Mouse (Mus musculus) limb, embryonic 14.5 days (tissue): ENCODE data around the gene Mb. TPM values are rescaled to one million over a fixed set of nuclear protein-coding genes. Genes with fewer than 3 reads are reported as not detected.

Experiments
- ATAC-seq: fragments of 200-750 bp; cut with Nextera tagmentation; 2 replicates; pipeline ENCODE4 v1.8.0; 2017; ENCODE audit warnings: low read depth, moderate number of reproducible peaks, moderate TSS enrichment; ENCODE audit not compliant: low FRiP score
- DNase-seq: peaks from one replicate; pipeline ENCODE4 v3.0.0-alpha.2; 2015; ENCODE audit warnings: low spot score
- H3K27ac ChIP-seq: fragments of 300-500 bp; sonication (generic); replicated peaks from 2 replicates; pipeline ENCODE4 v1.5.1; 2014; ENCODE audit warnings: low read depth, mild to moderate bottlenecking, low read length, moderate library complexity, mixed read lengths
- H3K27me3 ChIP-seq: fragments of 300-500 bp; sonication (generic); 2 replicates; pipeline ENCODE4 v1.6.1; 2014; ENCODE audit warnings: low read length, mixed read lengths; ENCODE audit not compliant: control insufficient read depth, insufficient read depth
- H3K36me3 ChIP-seq: fragments of 300-500 bp; sonication (generic); 2 replicates; pipeline ENCODE4 v1.6.1; 2014; ENCODE audit warnings: mild to moderate bottlenecking, low read length, moderate library complexity, mixed read lengths; ENCODE audit not compliant: control insufficient read depth, insufficient read depth
- H3K4me1 ChIP-seq: fragments of 300-500 bp; sonication (generic); 2 replicates; pipeline ENCODE4 v1.6.1; 2014; ENCODE audit warnings: antibody characterized with exemption, low read length, mixed read lengths; ENCODE audit not compliant: control insufficient read depth, insufficient read depth
- H3K4me2 ChIP-seq: fragments of 300-500 bp; sonication (generic); replicated peaks from 2 replicates; pipeline ENCODE4 v1.6.1; 2014; ENCODE audit warnings: low read depth, mild to moderate bottlenecking, low read length, moderate library complexity; ENCODE audit not compliant: severe bottlenecking
- H3K4me3 ChIP-seq: fragments of 300-500 bp; sonication (generic); replicated peaks from 2 replicates; pipeline ENCODE4 v1.5.1; 2014; ENCODE audit warnings: low read length
- H3K9ac ChIP-seq: fragments of 300-500 bp; sonication (generic); 2 replicates; pipeline ENCODE4 v1.6.1; 2014; ENCODE audit warnings: mild to moderate bottlenecking, low read depth, low read length, moderate library complexity; ENCODE audit not compliant: severe bottlenecking
- H3K9me3 ChIP-seq: fragments of 300-500 bp; sonication (generic); 2 replicates; pipeline ENCODE4 v1.6.1; 2016; ENCODE audit warnings: low read length; ENCODE audit not compliant: control insufficient read depth
- POLR2A ChIP-seq: fragments of 200-500 bp; IDR thresholded peaks from 2 replicates; pipeline ENCODE4 v1.8.0; 2012; ENCODE audit warnings: inconsistent platforms, mild to moderate bottlenecking, moderate library complexity, borderline replicate concordance; ENCODE audit not compliant: insufficient read depth, insufficient read length; ENCODE audit errors: extremely low read depth
- WGBS: fragments of 180-500 bp; shearing (Covaris S2); extraction: QIAGEN DNeasy Blood & Tissue Kit; methylation state at CpG from one replicate; pipeline ENCODE4 v1.1.7; 2014; 5-methylcytosine and 5-hydroxymethylcytosine counted together
- polyA plus RNA-seq, 2 experiments: library from polyadenylated mRNA; depleted of rRNA in 1 of 2; stranded (reverse) in 1 of 2; unstranded in 1 of 2; fragments of >200 nt; fragmentation: Nextera tagmentation in 1 of 2; extraction: Ambion mirVana in 1 of 2; gene quantifications; 2 replicates each; pipeline versions ENCODE4 v1.2.1 to v1.2.3; 2012 to 2014

Mb gene
- polyA plus RNA-seq (2012; rRNA removed) = 10.4 and 12.0 TPM in 2 replicates
- polyA plus RNA-seq (2014; fragmentation: Nextera tagmentation; extraction: Ambion mirVana) = 10.9 and 12.0 TPM in 2 replicates

GRCm38 (mm10) chr15:77050570-77050969 lies at the start of gene Mb:
TSS of gene Mb (minus strand) at chr15:77050670.
- no peak within 1 kb of the TSS for H3K4me3 ChIP-seq
- H3K27me3 ChIP-seq = no peaks in the 10 kb centered on the region
- H3K9ac ChIP-seq = no peak within 1 kb of the TSS
- ATAC-seq (no peak), DNase-seq (no peak)
- TF ChIP-seq POLR2A = no peak
- H3K27ac ChIP-seq = no peak within 1 kb of the TSS
- no peaks in the 10 kb centered on the region for H3K9me3 ChIP-seq
- H3K36me3 ChIP-seq = no peaks in the 10 kb centered on the region
- no peaks in the 10 kb centered on the region for H3K4me1 ChIP-seq
- no peak within 1 kb of the TSS for H3K4me2 ChIP-seq
- 90% methylated on average over 10 of the region's 10 CpGs for WGBS

- no peak for DNase-seq
- 39% methylated on average over 3 of the region's 3 CpGs for WGBS
- H3K9ac ChIP-seq = no peak overlapping the region
- TF ChIP-seq POLR2A = no peak
- H3K4me3 ChIP-seq = no peak overlapping the region
- H3K4me1 ChIP-seq = no peaks in the 10 kb centered on the region
- ATAC-seq = no peak
- H3K4me2 ChIP-seq = no peak overlapping the region
- no peak overlapping the region for H3K27ac ChIP-seq
- peaks cover 69% of the 10 kb centered on the region for H3K36me3 ChIP-seq
- no peaks in the 10 kb centered on the region for H3K27me3 ChIP-seq
- H3K9me3 ChIP-seq = no peaks in the 10 kb centered on the region
These were observed 49.3 kb upstream of the Mb start for GRCm38 (mm10) chr15:77099756-77100155.

GRCm38 (mm10) chr15:77097358-77097757 lies 46.9 kb upstream of the Mb start:
- TF ChIP-seq POLR2A = no peak
- Histone ChIP-seq H3K4me1 (no peaks in the 10 kb centered on the region), H3K27me3 (no peaks in the 10 kb centered on the region), H3K4me2 (no peak overlapping the region), H3K36me3 (peaks cover 84% of the 10 kb centered on the region), H3K4me3 (no peak overlapping the region), H3K27ac (no peak overlapping the region), H3K9ac (no peak overlapping the region), H3K9me3 (no peaks in the 10 kb centered on the region)
- 95% methylated on average over 6 of the region's 6 CpGs for WGBS
- DNase-seq = no peak
- no peak for ATAC-seq

- no peak for ATAC-seq
- H3K4me1 ChIP-seq = no peaks in the 10 kb centered on the region
- no peaks in the 10 kb centered on the region for H3K27me3 ChIP-seq
- H3K4me3 ChIP-seq = no peak overlapping the region
- peaks cover 86% of the 10 kb centered on the region for H3K36me3 ChIP-seq
- no peak overlapping the region for H3K4me2 ChIP-seq
- H3K27ac ChIP-seq = no peak overlapping the region
- H3K9ac ChIP-seq = no peak overlapping the region
- no peak for TF ChIP-seq POLR2A
- H3K9me3 ChIP-seq = no peaks in the 10 kb centered on the region
- 91% methylated on average over 1 of the region's 1 CpGs for WGBS
- no peak for DNase-seq
These were observed 44.7 kb upstream of the Mb start for GRCm38 (mm10) chr15:77095216-77095615.

DNA sequence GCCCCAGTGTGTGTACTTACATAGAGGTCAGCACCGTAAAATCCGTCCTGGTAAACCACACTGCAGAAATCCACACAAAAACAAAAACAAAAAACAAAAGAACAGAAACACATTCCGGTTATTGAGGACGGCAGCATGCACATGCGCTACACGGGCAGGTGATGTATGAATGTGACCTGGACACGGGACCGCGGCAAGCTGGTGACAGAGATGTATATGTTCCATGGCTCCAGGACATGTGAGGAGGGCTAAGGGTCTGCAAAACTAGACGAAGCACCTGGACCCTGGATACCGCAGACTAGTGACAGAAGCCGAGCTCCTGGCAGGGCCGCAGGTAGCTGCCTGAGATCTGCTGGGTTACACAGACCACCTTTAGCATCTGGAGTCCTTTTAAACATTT lies 44.0 kb upstream of the Mb start:
- Histone ChIP-seq H3K4me3 (no peak overlapping the region), H3K27me3 (no peaks in the 10 kb centered on the region), H3K36me3 (peaks cover 83% of the 10 kb centered on the region), H3K4me1 (no peaks in the 10 kb centered on the region), H3K4me2 (no peak overlapping the region), H3K9me3 (no peaks in the 10 kb centered on the region), H3K9ac (no peak overlapping the region), H3K27ac (no peak overlapping the region)
- WGBS = 92% methylated on average over 13 of the region's 13 CpGs
- ATAC-seq (no peak), DNase-seq (no peak)
- no peak for TF ChIP-seq POLR2A

- H3K9ac ChIP-seq = no peak overlapping the region
- H3K4me3 ChIP-seq = no peak overlapping the region
- TF ChIP-seq POLR2A = no peak
- H3K27me3 ChIP-seq = no peaks in the 10 kb centered on the region
- no peak overlapping the region for H3K4me2 ChIP-seq
- WGBS = 89% methylated on average over 4 of the region's 4 CpGs
- DNase-seq (no peak), ATAC-seq (no peak)
- no peaks in the 10 kb centered on the region for H3K4me1 ChIP-seq
- H3K9me3 ChIP-seq = no peaks in the 10 kb centered on the region
- peaks cover 81% of the 10 kb centered on the region for H3K36me3 ChIP-seq
- no peak overlapping the region for H3K27ac ChIP-seq
These were observed 40.9 kb upstream of the Mb start for GRCm38 (mm10) chr15:77091394-77091793.
